Mouse (Mus musculus): ENCODE measurements around the gene Psmb1. TPM values are rescaled to one million over a fixed set of nuclear protein-coding genes. Genes with fewer than 3 reads are reported as not detected.
"Not testable (repeated sequence)": the region's sequence is repeated elsewhere in the genome, so short reads cannot be mapped to it uniquely, and the experiment has no call there.

Psmb1 gene
- total RNA-seq, 2 experiments from 2014 or later = 135 to 138 TPM

DNA sequence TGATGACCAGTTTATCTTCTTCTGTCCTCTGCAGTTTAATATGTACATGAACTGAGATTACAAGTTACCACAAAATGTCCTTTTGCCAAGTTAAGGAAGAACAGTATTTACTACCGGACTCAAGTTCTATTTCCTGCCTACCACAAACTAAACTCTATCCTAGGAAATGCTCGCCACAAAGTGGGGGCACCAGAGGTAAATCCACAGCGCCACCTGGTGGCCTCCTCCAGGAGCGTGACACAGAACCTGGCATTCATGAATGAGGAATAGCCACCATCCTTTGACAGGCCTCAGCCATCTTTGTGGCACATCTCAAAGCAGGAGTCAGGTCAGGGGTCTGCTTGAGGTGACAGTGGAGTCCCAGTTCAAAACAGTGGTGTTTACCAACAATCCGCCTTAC is 31.9 kb downstream of the Psmb1 start:
- peak; percentile 75 for DNase-seq
- intact Hi-C loops (cut with DNase I) = no loop called here

DNA sequence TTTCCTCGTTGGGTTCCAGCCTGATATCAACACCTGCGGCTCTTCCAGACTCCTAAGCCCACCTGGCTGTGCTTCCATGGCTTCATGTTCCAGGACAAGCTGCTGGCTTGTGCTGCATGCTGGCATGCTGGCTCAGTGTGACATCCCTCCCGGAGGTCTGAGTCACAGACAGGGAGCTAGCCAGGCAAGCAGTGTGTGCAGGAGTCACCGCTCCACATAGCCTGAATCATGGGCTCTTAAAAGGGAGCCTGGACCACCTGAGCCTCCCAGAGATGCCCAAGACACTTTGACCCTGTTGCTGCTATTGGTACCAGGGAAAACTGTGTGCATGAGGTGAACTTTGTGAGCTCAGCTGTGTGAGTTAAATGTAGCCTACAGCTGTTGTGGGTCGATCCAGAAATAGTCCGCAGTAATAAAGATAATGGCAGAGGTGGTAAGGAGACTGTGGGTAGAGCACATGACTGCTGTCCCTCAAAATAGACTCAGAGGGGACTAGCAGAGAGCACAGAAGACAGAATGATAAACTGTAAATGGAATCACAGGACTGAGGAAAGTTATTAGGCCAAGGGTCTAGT is 37.5 kb downstream of the Psmb1 start:
- DNase-seq = no peak
- intact Hi-C loops (cut with DNase I) = no loop called here

DNA sequence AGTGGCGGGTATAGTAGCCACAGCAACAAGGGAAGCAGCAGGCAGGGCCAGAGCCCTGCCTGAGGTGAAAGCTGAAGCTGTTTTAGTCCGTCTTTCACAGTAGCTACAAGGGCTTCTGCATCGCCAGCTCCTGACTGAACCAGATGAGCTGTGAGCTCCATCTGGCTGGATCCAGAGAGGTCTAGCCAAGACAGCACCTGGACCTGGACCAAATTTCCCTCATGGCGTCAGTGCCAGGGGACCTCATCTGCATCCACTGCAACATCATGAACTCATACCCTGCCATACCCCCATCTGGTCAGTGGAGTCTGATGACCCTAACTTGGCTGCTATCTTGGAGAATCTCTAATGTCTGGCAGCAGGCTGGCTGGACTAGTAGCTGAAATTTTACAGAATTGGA is 39.8 kb downstream of the Psmb1 start:
- intact Hi-C loops (cut with DNase I) = no loop called here
- DNase-seq = peak; percentile 8

DNA sequence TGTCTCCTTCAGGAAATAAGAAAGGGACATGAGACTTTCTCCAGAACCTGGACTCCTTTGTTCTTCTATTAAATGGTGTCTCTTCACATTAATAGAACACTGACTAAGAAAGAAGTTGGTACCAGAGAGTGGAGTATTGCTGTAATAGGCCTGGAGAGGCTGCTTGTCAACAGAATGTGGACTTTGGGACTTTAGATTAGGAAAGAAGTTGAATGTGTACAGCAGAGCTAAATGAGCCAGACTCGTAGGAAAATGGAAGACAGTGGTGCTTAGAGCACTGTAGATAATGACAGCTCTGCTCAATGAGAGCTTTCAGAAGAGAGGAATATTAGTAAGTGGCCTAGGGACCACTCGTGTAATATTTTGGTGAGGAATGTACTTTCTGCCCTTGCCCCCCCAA is 43.0 kb downstream of the Psmb1 start:
- no peak for DNase-seq
- intact Hi-C loops (cut with DNase I) = no loop called here

DNA sequence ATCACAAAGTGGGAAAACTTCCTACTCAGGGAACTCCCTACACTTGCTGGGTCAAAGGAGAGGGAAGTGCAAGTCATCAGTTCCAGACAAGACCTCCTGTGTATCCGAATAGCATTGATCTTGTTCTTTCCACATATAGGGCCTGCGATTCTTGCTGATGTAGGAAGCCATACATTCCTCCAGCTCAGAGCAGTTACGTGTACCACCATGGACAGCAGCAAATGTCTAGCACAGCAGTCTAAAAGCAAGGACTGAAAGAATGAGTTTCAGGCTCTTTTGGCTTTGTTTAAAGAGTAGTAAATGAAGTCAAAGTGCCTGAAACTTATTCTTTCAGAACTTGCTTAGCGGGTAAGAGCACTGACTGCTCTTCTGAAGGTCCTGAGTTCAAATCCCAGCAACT is 44.3 kb downstream of the Psmb1 start:
- intact Hi-C loops (cut with DNase I) = no loop called here
- DNase-seq = no peak

DNA sequence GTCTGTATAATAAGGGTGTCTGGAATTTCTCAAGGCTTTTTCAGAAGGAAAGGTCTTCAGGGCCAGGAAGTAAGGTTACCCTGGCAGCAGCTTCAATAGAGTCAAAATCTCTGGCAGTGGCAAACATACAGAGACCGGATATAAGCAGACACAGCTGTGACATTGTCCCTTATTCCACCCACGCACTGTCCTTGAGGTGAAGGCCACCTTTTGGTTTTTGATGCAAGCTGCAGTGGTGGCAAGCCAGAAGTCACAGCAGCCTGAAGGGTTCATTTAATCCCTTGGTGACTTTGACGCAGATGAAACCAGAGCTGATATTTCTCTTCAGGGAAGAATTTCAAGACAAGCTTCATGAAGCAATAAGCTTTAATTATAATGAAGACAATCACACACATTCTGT is 49.9 kb downstream of the Psmb1 start:
- intact Hi-C loops (cut with DNase I) = no loop called here
- no peak for DNase-seq

DNA sequence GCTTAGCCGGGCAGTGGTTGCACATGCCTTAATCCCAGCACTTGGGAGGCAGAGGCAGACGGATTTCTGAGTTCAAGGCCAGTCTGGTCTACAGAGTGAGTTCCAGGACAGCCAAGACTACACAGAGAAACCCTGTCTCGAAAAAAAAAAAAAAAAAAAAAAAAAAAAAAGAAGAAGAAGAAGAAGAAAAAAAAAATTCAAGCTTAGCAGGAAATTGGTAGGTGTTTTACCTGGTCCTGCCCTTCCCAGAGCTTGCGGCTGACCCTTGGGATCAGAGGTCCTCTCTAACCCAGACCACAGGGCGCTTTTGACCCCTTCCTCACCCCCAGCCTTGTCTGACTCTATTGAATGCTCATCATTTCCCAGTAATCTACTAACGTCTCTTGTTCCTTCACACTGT is 50.4 kb downstream of the Psmb1 start:
- DNase-seq; intact Hi-C loops (cut with DNase I): not testable (repeated sequence)

DNA sequence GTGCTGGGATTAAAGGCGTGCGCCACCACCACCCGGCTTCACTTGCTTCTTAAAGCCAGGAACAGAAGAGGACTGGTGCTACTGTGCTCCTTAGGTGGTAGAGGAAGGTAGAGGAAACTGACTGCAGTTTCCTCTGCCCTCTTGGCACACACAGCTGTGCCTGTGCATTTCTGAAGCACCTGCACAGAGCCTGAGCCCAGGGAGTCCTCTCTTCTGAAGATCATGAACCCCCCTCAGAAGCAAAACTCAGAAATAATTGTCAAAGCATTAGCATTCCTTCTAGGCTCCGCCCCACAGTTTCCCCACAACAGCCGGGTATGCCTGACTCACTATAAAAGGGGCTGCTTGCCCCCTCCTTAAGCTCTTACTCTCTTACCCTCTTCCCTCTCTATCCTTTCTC is 51.7 kb downstream of the Psmb1 start:
- DNase-seq = no peak
- intact Hi-C loops (cut with DNase I) = no loop called here

DNA sequence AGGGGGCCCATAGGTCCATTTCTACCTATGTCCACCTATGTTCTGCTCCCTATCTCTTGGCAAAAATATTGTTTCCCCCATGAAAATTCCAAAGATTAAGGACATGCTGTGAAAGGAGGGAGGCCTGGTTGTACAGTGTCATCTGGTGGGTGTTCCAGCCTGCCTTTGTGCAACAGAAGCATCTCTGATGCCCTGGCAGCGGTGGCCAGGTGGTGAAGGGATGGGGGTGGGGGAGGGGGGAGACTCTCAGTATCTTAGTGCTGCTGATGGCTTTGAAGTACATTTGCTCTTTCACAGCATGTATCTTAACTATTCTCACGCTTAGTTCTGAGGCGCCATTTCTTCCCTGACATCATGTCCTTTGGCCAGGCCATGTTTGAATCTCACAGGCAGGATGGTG is 54.1 kb downstream of the Psmb1 start:
- intact Hi-C loops (cut with DNase I) = no loop called here
- DNase-seq = no peak

DNA sequence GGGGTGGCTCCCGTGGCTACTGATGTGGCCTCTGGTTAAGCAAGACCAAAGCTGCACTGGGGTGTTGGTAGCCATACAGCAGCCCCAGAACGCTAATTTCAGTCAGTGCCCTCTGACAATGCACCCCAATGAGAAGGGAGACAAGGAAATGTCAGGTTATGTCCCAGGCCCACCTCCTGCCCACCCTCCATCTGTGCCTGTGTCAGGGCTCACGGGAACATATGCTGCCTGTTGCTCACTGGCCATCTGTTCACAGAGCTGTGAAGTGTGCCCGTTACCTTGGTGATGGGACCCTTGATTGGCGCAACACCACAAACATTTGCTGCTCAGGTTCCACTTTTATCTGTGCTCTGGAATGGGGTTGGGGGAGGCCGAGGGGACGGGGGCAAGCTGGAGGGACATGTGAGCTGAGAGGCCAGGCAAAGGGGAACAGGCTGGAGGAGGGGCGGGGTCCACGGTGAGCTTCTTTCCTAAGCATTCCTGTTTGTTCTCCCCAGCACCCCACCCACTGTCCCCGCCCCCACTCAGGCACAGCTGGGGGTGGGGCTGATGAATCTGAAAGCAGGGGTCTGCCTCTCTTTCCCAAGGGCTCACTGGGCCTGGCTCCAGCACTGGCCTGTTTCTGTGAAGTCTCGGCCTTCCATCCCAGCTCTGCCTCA is 59.0 kb downstream of the Psmb1 start:
- intact Hi-C loops (cut with DNase I) = no loop called here
- DNase-seq = peak; percentile 74

DNA sequence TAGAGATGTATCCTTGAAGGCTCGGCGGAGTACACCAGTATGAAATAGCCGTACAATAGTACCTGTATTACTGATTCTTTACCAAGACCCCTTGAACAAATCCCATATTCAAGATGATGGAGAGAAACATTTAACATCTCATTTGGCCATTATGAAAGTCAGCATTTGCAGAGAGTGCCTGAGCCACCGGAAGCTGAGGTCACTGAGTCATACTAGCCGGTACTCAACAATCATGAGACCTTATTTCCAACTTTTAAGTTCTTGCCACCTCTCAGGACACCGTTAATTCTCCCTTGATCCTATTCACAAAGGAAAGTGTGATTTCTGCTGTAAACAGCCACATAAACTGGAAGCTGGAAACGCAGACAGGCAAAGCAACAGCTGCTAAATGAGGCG is 59.5 kb downstream of the Psmb1 start:
- no peak for DNase-seq
- intact Hi-C loops (cut with DNase I) = no loop called here

DNA sequence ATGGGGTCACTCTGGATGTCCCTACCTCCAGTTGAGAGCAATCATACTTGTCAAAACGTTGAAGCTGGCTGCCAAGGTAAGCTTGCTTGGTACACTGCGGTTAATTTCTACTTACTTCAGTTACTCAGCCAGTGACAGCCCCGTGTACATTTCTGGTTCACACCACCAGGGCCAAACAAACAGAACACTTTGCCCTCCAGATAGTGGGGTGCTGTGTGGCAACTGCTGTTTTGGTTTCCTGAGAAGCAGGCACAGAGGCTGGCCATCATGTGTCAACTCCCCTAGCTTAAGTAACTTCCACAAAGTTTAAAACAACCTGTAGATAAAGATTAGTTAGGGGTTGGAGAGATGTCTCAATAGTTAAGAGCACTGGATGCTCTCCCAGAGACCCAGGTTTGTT is 64.8 kb downstream of the Psmb1 start:
- DNase-seq = no peak
- intact Hi-C loops (cut with DNase I) = no loop called here

DNA sequence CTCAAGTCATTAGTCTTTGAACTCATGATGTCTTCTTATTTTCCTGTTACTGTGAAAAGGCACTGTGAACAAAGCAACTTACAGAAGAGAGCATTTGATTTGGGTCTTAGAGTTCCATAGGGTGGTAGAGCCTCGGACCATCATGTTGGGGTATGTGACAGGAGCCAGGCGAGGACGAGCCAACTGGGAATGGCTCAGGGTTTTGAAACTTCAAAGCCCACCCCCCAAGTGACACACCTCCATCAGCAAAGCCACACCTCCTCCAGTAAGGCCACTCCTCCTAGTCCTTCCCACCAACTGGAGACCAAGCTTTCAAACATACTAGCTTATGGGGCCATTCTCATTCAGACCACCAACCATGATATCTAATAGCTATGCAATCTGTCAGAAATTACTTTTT is 67.5 kb downstream of the Psmb1 start:
- no peak for DNase-seq
- intact Hi-C loops (cut with DNase I) = no loop called here

DNA sequence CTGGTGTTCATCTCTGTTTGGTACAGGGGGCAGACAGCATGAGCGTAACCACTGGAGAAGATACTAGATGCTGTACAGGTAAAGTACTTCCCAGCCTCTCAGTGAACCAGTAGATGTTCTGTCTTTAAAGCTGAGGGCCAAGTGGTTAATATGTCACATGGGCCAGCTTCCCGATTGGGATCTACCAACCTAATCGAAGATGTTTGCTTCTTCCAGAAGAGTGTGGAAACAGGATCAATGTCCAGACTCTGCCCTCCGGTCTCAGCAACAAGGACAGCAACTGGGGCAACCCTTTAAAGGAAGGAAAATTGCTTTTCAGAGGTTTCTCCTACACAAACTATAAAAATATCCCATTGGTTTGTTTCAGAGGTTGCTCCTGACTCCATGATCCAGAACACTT is 68.0 kb downstream of the Psmb1 start:
- no peak for DNase-seq
- intact Hi-C loops (cut with DNase I) = no loop called here

DNA sequence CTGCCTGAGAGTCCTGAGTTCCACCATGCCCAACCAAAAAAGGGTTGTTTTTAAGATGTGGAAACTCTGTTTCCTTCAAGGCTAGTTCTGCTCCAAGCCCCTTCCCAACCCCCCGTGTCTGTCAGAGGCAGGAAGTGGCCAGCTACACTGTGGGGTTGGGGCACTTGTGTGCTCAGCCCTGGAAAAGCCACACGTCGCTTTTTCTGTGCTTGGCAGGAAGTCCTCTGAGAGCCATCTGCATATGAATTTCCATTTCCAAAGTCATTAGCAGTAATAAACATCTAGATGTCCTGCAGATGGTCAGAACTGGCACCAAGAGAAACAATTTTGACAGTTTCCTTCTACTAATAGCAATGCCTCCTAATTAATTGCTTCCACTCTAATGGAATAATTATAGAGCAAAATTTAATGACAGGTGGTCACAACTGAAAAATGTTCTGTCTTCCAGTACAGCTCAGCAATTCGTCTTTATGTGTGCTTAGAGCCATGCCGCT is 68.5 kb downstream of the Psmb1 start:
- intact Hi-C loops (cut with DNase I) = no loop called here
- DNase-seq = peak; percentile 33

DNA sequence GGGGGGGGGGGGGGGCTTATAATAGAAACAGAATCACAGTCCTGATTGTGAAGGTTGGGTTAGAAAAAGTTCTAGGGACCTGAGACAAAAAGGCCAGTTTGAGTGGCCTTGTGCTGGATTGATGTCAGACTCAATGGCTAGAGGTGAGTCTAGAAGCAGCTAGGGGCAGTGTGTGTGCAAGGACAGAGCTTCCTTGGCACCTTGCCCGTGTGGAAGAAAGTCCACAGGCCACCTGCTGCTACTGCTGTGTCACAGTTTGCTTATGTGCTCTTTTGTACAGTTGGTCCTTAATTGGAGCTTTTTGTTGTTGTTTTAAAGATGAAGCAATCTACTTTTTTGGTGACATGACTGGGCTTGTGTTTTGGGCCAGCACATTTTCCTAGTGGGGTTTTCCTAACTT is 69.6 kb downstream of the Psmb1 start:
- DNase-seq = peak; percentile 23
- intact Hi-C loops (cut with DNase I) = loop anchor here (5.0 kb wide), 1 partner anchor 47 kb away; no protein-coding TSS in a partner anchor

DNA sequence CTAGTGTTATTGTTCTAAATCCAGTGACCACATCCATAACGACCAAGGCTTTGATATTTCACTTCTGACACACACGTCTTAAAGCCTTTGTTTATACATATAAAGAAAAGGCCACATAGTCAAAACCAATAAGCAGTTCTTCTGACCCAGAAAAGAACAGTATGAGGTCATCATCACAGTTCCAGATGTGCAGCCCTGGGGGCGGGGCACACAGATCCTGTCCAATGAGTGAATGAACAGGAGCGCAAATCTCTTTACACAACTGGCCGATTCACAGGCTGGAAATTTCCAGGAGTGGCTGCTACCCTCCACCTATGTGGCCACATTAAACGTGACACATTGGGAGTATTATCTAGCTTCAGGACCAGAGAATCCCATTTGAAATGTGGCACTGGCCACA is 70.1 kb downstream of the Psmb1 start:
- no peak for DNase-seq
- intact Hi-C loops (cut with DNase I) = loop anchor here (5.0 kb wide), 1 partner anchor 48 kb away; no protein-coding TSS in a partner anchor

DNA sequence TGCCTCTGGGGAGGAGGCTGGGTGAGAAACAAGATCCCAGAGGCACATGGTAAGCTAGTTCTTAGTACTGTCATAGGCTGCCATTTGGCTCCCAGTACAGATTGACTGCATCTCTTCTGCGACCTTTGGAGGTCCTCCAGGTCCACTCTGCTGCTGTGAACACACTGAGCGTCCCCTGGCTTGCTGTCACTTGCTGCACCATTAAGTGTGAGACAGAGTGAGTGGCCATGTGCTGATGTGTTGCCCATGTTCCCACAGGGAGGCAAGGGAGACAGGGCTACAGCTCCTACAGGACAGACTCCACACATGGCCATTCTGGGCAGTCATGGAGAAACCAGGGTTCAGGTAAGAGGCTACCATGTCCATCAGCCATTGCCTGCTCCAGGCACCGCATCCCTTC is 73.6 kb downstream of the Psmb1 start:
- DNase-seq = no peak
- intact Hi-C loops (cut with DNase I) = loop anchor here (5.0 kb wide), 1 partner anchor 51 kb away; no protein-coding TSS in a partner anchor

Other genes with a start within 250 kb of the Psmb1 start
- 10 to 100 TPM; 18.9 to 20.8 TPM for gene Dll1, start 122.9 kb downstream of the Psmb1 start, total RNA-seq (2021)
- 10 to 100 TPM; 39.8 to 40.4 TPM for gene Fam120b, start 103.5 kb downstream of the Psmb1 start, total RNA-seq (2021)
- gene Tbp, start 137 bp upstream of the Psmb1 start, total RNA-seq (2021) = 10 to 100 TPM; 38.1 to 38.4 TPM
- gene Pdcd2, start 27.6 kb upstream of the Psmb1 start, total RNA-seq (2021) = 10 to 100 TPM; 23.2 to 24.3 TPM
- 1 to 10 TPM; 2.8 to 3.2 TPM for gene Prdm9, start 64.6 kb upstream of the Psmb1 start, total RNA-seq (2021)
- gene Chd1, start 205.2 kb upstream of the Psmb1 start, total RNA-seq (2021) = 10 to 100 TPM; 28.5 to 29.1 TPM